Mouse (Mus musculus) myocyte (in vitro differentiated cells): Measurements from ENCODE around the gene Optc.

Experiments
- CEBPB ChIP-seq: IDR thresholded peaks from 2 replicates; pipeline ENCODE4 v1.6.1; 2011; ENCODE audit warnings: mild to moderate bottlenecking, moderate library complexity; ENCODE audit not compliant: poor library complexity, insufficient read depth, severe bottlenecking
- E2F4 ChIP-seq: IDR thresholded peaks from one replicate; pipeline ENCODE4 v1.6.1; 2011; ENCODE audit warnings: mild to moderate bottlenecking, control low read depth, moderate library complexity; ENCODE audit not compliant: insufficient read depth
- MAX ChIP-seq: IDR thresholded peaks from one replicate; pipeline ENCODE4 v1.6.1; 2011; ENCODE audit warnings: low read depth, mild to moderate bottlenecking, control low read depth
- MYOD1 ChIP-seq, 3 experiments: IDR thresholded peaks; one replicate each; pipeline ENCODE4 v1.6.1; 2011; ENCODE audit warnings: control low read depth in 2 of 3, low read depth in 2 of 3, mild to moderate bottlenecking in 2 of 3, moderate library complexity in 1 of 3; ENCODE audit not compliant: insufficient read length in 2 of 3, control insufficient read depth in 1 of 3
- MYOG ChIP-seq, 3 experiments: IDR thresholded peaks; one replicate each; pipeline ENCODE4 v1.6.1; 2011; ENCODE audit warnings: control low read depth in 2 of 3, low read depth in 2 of 3, mild to moderate bottlenecking in 2 of 3; ENCODE audit not compliant: insufficient read length in 2 of 3, control insufficient read depth in 1 of 3, insufficient read depth in 1 of 3
- POLR2A ChIP-seq: IDR thresholded peaks from one replicate; pipeline ENCODE4 v1.6.1; 2011; ENCODE audit warnings: low read depth, mild to moderate bottlenecking, control low read depth, moderate library complexity; ENCODE audit not compliant: insufficient read length
- POLR2AphosphoS2 ChIP-seq: IDR thresholded peaks from one replicate; pipeline ENCODE4 v1.6.1; 2011; ENCODE audit warnings: low read depth, control low read depth; ENCODE audit not compliant: insufficient read length
- TCF3 ChIP-seq: IDR thresholded peaks from one replicate; pipeline ENCODE4 v1.6.1; 2011; ENCODE audit warnings: low read depth, control low read depth; ENCODE audit not compliant: insufficient read length
- USF1 ChIP-seq: IDR thresholded peaks from one replicate; pipeline ENCODE4 v1.6.1; 2011; ENCODE audit warnings: low read depth, mild to moderate bottlenecking, control low read depth, moderate library complexity

- TF ChIP-seq POLR2A (no peak), E2F4 (no peak), MYOG (IDR thresholded peaks at IDR 0.05; ENCODE audit: control insufficient read depth in 1 of 3, insufficient read depth in 1 of 3, insufficient read length in 2 of 3, low read depth in 2 of 3) (no peak), POLR2AphosphoS2 (no peak), TCF3 (no peak), MAX (no peak), USF1 (no peak), CEBPB (no peak), MYOD1 (IDR thresholded peaks at IDR 0.05; ENCODE audit: control insufficient read depth in 1 of 3, insufficient read length in 2 of 3, low read depth in 2 of 3) (no peak)
Observed at GRCm38 (mm10) chr1:133859257-133859656, 48.5 kb downstream of the Optc start.
